Mouse (Mus musculus): ENCODE results near the gene Mars.

The Mars gene

GRCm38 (mm10) chr10:127284724-127285500 lies 26.7 kb downstream of the Mars start:
- DNase-seq: no peak

- DNase-seq: no peak
Measured at GRCm38 (mm10) chr10:127284105-127284622, 27.4 kb downstream of the Mars start.

- no peak for DNase-seq
Measured at GRCm38 (mm10) chr10:127282620-127283215, 28.9 kb downstream of the Mars start.

GRCm38 (mm10) chr10:127281316-127281715 lies 30.3 kb downstream of the Mars start:
- DNase-seq: no peak

- DNase-seq: no peak
Measured at GRCm38 (mm10) chr10:127279730-127280129, 31.9 kb downstream of the Mars start.

GRCm38 (mm10) chr10:127274261-127275022 lies 37.1 kb downstream of the Mars start:
- no peak for DNase-seq

- no peak for DNase-seq
Measured at GRCm38 (mm10) chr10:127272371-127272770, 39.2 kb downstream of the Mars start.

GRCm38 (mm10) chr10:127269884-127270283 lies 41.7 kb downstream of the Mars start:
- no peak for DNase-seq

GRCm38 (mm10) chr10:127269036-127269435 lies 42.5 kb downstream of the Mars start:
- no peak for DNase-seq

GRCm38 (mm10) chr10:127268401-127268800 lies 43.2 kb downstream of the Mars start:
- no peak for DNase-seq

- no peak for DNase-seq
Measured at GRCm38 (mm10) chr10:127267318-127267717, 44.3 kb downstream of the Mars start.

- peak; percentile 93 for DNase-seq
Measured at GRCm38 (mm10) chr10:127266112-127267091, 45.2 kb downstream of the Mars start, which contains the start of gene Dctn2. TSS of gene Dctn2 (plus strand) at chr10:127266368.

GRCm38 (mm10) chr10:127265727-127266111 lies 45.9 kb downstream of the Mars start:
- no peak for DNase-seq

GRCm38 (mm10) chr10:127264971-127265370 lies 46.6 kb downstream of the Mars start:
- no peak for DNase-seq

GRCm38 (mm10) chr10:127264336-127264735 lies 47.2 kb downstream of the Mars start:
- no peak for DNase-seq

- no peak for DNase-seq
Measured at GRCm38 (mm10) chr10:127263631-127264030, 48.0 kb downstream of the Mars start.

- peak; percentile 85 for DNase-seq
Measured at GRCm38 (mm10) chr10:127262548-127263398, 48.8 kb downstream of the Mars start, which contains the start of gene Kif5a. TSS of gene Kif5a (minus strand) at chr10:127263348.

GRCm38 (mm10) chr10:127261706-127262547 lies 49.7 kb downstream of the Mars start:
- DNase-seq: no peak

GRCm38 (mm10) chr10:127258489-127258888 lies 53.1 kb downstream of the Mars start:
- DNase-seq: no peak

GRCm38 (mm10) chr10:127257790-127258189 lies 53.8 kb downstream of the Mars start:
- DNase-seq: no peak

Data from right cerebral cortex, postnatal 25 days (tissue).